Mouse (Mus musculus) E14TG2a.4 (cell line): ENCODE results near the gene Emilin2.

Experiments
- CTCF ChIP-seq: conservative IDR thresholded peaks from 2 replicates; pipeline ENCODE4 v1.5.1; 2014; ENCODE audit warnings: low read length
- NANOG ChIP-seq: IDR thresholded peaks from 2 replicates; pipeline ENCODE4 v1.6.1; 2014; ENCODE audit warnings: borderline replicate concordance, low read length, mixed read lengths

- no peak for TF ChIP-seq CTCF
- no peak for TF ChIP-seq NANOG
Measured at GRCm38 (mm10) chr17:71254106-71254505, 57.7 kb downstream of the Emilin2 start.
